ENCODE assay signal across 8 mouse cellular contexts in the genomic region with DNA sequence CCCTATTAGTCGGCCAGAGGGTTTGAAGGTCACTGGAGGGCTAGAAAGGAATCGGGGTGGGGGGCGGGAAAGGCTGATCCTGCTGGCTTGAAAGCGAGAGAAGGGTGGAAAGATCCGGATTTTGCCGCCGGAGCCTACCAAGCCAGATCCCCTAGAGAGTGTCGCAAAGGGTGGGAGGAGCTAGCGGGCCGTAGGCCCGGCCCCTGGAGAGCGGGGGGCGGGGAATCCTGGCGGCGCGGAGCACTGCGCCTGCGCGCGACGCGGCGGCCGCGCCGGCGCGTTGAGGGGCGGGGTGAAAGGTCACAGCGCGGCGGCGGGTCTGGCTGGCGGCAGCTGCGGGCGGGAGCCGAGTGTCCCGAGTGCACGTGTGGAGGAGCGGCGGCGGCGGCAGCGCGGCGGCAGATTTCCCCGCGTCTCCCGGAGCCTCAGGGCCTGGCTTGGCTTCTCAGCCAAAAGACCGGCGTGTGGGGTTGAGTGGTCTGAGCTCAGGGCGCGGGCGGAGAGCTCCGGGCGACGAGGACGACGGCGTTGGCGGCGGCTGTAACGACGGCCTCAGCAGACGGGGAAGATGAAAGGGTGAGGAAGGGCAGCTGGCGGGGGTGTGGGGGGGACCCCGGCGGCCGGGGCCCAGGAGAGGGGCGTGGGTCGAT. TPM values are rescaled to one million over a fixed set of nuclear protein-coding genes. Genes with fewer than 3 reads are reported as not detected.
DNase-seq lines count a peak whose midpoint lies in the region; ATAC-seq and TF ChIP-seq lines count a peak whose summit lies in the region.

A gene (minus strand): TSS at position 170 of the 650 bp plus-strand sequence.
A gene (plus strand): TSS at position 295 of the 650 bp plus-strand sequence.

- under 1% methylated on average over 66 of the region's 71 CpGs for WGBS in midbrain, embryonic 10.5 days

- peaks cover 4% of the 10 kb centered on the region for H3K4me1 ChIP-seq in cortical plate, adult 2 months (ENCODE audit: control insufficient read depth, insufficient read depth, low read length)
- peaks cover 22% of the 10 kb centered on the region for H3K4me1 ChIP-seq in midbrain, embryonic 10.5 days

- peak within 1 kb of the TSS; percentile 99 for H3K4me3 ChIP-seq in cortical plate, adult 2 months (ENCODE audit: insufficient read depth, low read length)
- peak within 1 kb of the TSS; percentile 97 for H3K4me3 ChIP-seq in midbrain, embryonic 10.5 days

- no peak for TF ChIP-seq CTCF in cortical plate, adult 2 months (IDR thresholded peaks at IDR 0.05; ENCODE audit: extremely low read depth, insufficient read depth, low read length)

- H3K36me3 ChIP-seq in midbrain, embryonic 10.5 days, result peaks cover under 1% of the 10 kb centered on the region; the same call in 1 of the 2 replicates

- DNase-seq in adipocyte (ENCODE audit: low spot score), result peak; percentile 98
- DNase-seq in gastrocnemius, adult 8-10 months (ENCODE audit: low spot score in 2 of 2), result peak; percentile 82 to 85
- DNase-seq in left cerebral cortex, postnatal 25 days (ENCODE audit: low spot score in 2 of 2), result peak; percentile 89 to 93
- peak; percentile 93 for DNase-seq in midbrain, embryonic 10.5 days (ENCODE audit: low spot score)
- DNase-seq in right cerebral cortex, postnatal 4 days, result peak; percentile 96
- DNase-seq in Muller cell, postnatal 12 days (ENCODE audit: inconsistent ontology term), result no peak

- peak; percentile 73; the same call in 1 of the 2 replicates for TF ChIP-seq POLR2A in cortical plate, adult 2 months (IDR thresholded peaks at IDR 0.05; ENCODE audit: extremely low read depth, insufficient read depth, low read length)

- intact Hi-C loops in left cerebral cortex, postnatal 25 days (cut with DNase I), result loop anchor here (1.0 to 2.0 kb wide), 2 partner anchors 17 to 33 kb away; a partner anchor contains a TSS

- no peaks in the 10 kb centered on the region for H3K9me3 ChIP-seq in midbrain, embryonic 10.5 days (replicated peaks)

- peak within 1 kb of the TSS; percentile 99 for H3K27ac ChIP-seq in cortical plate, adult 2 months (ENCODE audit: insufficient read depth, low read length)
- H3K27ac ChIP-seq in midbrain, embryonic 10.5 days (replicated peaks), result peak within 1 kb of the TSS; percentile 97

- no peaks in the 10 kb centered on the region for H3K27me3 ChIP-seq in midbrain, embryonic 10.5 days (ENCODE audit: low read depth, poor library complexity, severe bottlenecking)

- peak; percentile 59 for ATAC-seq in inflammation-experienced regulatory T-cells, adult 6 months

RNA-seq across cellular contexts. Expression of the first gene that starts in this region (rescaled TPM):
- polyA plus RNA-seq in cortical plate, adult 2 months (2012; rRNA removed), result 214 and 223 TPM in 2 replicates
- total RNA-seq in gastrocnemius, adult 8-10 months (2022), result 10 to 100 TPM; 16.2 to 27.1 (median 22.1) TPM
- polyA plus RNA-seq in inflammation-experienced regulatory T-cells, adult 6 months (2017; shearing (Covaris generic)), result 10 to 100 TPM; 31.2 to 43.0 (median 36.4) TPM
- total RNA-seq in left cerebral cortex, postnatal 25 days (2021), result 100 to 1,000 TPM; 440 to 493 TPM
- polyA plus RNA-seq in midbrain, embryonic 10.5 days (2016; fragmentation: Nextera tagmentation; extraction: Ambion mirVana), result 43.3 and 55.5 TPM in 2 replicates

RNA-seq across cellular contexts. Expression of the second gene that starts in this region (rescaled TPM):
- 23.8 and 23.9 TPM in 2 replicates for polyA plus RNA-seq in cortical plate, adult 2 months (2012; rRNA removed)
- 100 to 1,000 TPM; 188 to 278 (median 246) TPM for total RNA-seq in gastrocnemius, adult 8-10 months (2022)
- polyA plus RNA-seq in inflammation-experienced regulatory T-cells, adult 6 months (2017; shearing (Covaris generic)), result 10 to 100 TPM; 22.5 to 49.0 (median 24.8) TPM
- 10 to 100 TPM; 59.9 to 60.2 TPM for total RNA-seq in left cerebral cortex, postnatal 25 days (2021)
- 129 and 143 TPM in 2 replicates for polyA plus RNA-seq in midbrain, embryonic 10.5 days (2016; fragmentation: Nextera tagmentation; extraction: Ambion mirVana)

Comparison
In these comparisons a context has a peak if more than half of its experiments do, and no peak if none do; other contexts are left out.
1. RNA of the first gene that starts in this region (total RNA-seq): 440 to 493 TPM in left cerebral cortex, postnatal 25 days; 16.2 to 27.1 TPM in gastrocnemius, adult 8-10 months; every median in the first group is over 10 times any median in the second.